Mouse (Mus musculus) T-helper 1 cell (primary cell): Measurements from ENCODE around the gene Olfr153.
"Not testable (repeated sequence)": the region's sequence is repeated elsewhere in the genome, so short reads cannot be mapped to it uniquely, and the experiment has no call there.

Experiments
- in situ Hi-C: fragments of 300-600 bp; cut with MboI, MseI; formaldehyde crosslinking; loops from one replicate; pipeline ENCODE4 v1.15.1; 2025; ENCODE audit warnings: high pct_unique_total_duplicates

The Olfr153 gene

DNA sequence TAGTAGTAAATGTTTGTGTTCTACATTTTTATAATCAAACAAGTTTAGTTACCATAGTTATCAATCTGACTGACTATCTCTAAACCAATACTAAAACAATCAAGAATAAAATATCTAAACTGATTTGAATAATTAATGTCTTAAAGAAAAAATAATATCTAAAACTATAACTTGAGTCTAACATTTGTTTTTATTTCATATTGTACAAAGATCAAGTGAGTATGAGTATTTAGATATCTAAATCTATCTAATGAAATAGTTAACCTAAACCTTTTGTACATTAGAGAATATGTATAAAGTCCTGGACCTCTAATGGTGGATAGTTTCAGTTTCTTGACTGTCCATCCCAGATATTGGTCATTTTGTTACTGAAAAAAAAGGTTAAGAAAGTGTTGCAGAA, at the start of gene Olfr153:
Gene Olfr153, plus strand, starts transcription at position 301 of the 400 bp plus-strand sequence.
- in situ Hi-C loops = no loop called here

DNA sequence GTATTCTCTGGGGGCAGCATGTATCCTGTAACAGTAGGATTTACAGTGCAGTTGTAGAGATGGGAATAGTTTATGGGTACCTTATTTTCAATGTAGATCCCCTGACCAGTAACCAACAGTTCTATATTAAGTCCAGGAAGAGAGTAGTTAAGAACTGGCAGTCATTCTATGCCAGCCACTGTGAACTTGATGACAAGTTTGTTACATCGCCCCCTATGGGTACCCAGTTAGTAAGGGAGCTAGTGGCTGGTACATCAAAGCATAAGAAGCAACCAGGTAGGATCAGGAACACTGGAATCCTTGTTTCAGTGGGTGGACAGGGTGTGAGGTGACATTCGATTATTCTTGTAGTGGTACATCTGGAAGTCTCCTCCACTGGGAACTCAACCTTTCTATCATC, 49.3 kb upstream of the Olfr153 start:
- in situ Hi-C loops = no loop called here

DNA sequence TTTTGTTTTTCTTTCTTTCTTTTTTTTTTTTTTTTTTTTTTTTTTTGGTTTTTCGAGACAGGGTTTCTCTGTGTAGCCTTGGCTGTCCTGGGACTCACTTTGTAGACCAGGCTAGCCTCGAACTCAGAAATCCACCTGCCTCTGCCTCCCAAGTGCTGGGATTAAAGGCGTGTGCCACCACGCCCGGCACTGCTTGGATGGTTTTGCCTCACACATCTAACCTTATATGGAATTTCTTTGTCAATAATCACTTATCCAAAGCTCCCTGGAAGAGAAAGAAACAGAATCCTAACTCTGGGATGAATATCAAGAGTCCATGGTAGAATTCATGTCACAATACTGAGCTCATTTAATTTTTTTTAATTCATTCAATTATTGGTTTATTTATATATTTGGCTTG, 34.6 kb upstream of the Olfr153 start, which contains the start of gene Pramel7:
Gene Pramel7, minus strand, starts transcription at position 101 of the 400 bp plus-strand sequence.
- in situ Hi-C loops = not testable (repeated sequence)

DNA sequence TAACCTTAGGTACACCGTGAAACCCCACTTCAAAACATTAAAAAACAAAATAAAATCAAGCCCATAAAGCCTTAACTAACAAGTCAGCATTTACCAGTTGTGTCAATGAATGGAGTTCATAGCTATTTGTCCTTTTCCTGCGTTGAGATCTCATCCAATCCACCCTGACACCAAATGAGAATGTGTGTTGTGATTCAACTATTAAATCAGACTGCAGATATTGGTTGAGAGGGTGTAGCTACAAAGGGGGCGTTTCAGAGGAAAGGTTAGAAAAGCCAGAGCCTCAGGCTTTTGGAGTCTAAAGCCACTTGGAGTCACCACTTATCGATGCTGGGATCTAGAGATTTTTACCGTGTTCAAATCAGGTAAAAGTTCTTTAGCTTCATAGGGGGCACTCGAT, 25.3 kb upstream of the Olfr153 start, which contains the start of gene Pramel6:
Gene Pramel6, plus strand, starts transcription at position 301 of the 400 bp plus-strand sequence.
- in situ Hi-C loops = no loop called here

DNA sequence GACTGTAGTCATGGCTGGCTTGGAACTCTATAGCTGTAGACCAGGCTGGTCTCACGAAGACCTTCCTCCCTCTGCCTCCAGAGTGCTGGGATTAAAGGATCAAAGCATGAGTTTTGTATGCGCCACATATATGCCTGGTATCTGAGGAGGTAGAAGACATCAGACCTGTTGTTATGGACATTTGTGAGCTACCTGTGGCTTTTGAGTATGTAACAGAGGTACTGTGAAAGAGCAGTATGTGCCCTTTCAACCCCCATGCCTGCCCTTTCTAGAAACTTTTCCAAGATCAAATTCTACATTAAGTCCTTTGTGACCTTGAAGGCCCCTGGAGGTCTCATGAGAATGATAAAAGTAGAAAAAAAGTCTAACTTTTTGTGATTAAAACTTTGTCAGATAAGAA, 16.6 kb upstream of the Olfr153 start:
- in situ Hi-C loops = no loop called here

DNA sequence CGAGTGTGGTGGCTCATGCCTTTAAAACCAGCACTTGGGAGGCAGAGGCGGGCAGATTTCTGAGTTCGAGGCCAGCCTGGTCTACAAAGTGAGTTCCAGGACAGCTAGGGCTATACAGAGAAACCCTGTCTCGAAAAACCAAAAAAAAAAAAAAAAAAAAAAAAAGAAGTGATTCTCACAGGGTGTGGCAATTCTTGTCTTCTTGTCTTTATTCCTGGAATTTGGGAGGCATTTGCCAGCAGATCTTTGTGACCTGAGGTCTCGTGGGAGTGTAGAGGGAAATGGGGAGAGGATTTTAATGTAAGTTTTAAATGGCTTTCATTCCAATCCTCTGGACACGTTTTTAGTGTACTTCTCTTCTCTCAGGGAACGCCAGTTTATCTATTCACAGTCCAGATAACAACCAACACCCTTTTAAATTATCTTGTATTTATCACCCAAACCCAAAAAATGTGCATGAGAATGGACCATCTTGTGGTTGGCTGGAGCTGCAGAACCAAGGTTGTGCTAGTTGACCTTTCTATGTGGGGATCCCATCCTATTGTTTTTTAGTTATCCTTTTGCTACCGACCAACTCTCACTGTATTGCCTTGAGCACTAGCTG, 16.0 kb upstream of the Olfr153 start:
- in situ Hi-C loops = no loop called here

DNA sequence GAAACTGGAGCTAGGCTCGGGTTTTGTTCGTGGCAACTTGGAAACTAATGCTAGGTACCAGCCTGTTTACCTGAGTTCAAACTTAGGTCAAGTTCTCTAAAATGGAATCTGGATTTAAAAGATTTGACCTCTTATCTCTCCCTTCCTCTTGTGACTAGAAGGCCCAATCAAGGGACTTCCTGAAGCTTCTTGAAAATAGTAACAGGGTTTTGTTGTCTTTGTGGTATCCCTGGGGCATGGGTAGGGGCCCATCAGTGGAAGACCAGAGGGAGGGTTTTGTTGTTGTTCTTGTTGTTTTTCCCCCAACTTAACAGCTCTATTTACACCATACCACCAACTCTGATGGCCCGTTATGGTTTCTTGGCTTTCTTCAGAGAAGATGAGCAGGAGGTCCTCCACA, 15.0 kb upstream of the Olfr153 start:
- in situ Hi-C loops = no loop called here

DNA sequence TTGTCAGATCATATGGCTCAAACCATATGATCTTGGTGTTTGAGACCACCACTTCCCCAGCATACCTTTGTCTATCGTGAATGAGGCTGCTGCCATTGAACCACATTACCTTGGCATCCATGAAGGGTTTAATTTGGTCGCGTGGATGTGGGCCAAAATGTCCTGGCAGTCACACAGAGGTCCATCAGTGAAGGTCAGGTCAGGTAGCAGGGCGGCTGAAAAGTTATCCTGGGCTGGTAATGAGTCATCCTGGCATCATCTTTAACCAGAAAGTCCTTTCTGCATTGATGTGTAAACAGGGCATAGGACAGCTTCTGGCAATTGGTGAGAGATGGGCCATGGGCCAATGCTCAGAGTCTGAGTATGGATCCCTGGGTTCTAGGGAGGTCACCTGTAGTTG, 10.9 kb upstream of the Olfr153 start:
- in situ Hi-C loops = no loop called here

DNA sequence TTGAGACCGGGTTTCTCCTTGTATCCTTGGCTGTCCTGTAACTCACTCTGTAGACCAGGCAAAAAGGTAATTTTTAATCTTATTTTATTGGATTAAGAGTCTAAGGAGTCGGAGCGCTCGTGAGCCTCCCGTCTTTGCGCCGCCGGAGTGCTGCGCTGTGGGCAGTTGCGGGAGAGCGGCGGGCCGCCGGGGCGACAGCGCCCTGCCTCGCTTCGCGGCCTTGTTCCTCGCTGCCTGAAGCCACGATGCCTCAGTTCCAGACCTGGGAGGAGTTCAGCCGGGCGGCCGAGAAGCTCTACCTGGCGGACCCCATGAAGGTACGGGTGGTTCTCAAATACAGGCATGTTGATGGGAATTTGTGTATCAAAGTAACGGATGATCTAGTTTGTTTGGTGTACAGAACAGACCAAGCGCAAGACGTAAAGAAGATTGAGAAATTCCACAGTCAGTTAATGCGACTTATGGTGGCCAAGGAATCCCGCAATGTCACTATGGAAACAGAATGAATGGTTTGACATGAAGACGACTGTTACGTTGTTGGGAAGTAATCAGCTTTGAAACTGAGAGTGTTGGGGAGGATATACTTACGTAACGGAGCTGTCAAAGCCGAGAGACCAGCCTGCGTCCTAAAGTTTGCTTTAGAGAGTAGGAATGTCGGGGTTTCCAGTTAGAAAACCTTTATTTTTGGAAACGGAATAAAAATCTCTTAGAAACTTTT, 5.5 kb upstream of the Olfr153 start:
- in situ Hi-C loops = not testable (repeated sequence)

DNA sequence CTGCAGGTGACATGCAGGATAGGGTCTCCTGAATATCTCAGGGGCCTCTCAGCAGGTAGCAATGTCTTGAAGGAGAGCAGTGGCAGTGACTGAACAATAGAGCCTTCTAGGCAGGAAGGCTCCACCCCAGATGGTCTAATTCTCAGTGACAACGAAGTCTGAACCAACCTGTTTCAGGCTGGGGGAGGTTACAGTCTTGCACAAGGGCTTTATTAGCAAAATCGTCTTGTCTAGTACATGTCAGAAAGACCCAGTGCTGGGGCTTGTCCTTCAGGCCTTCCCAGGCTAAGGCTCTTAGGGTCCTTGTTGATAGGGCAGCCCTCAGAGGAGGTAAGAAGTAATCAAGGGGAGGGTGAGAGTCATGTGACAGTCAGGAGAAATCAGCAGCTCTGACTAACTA, 3.2 kb downstream of the Olfr153 start:
- in situ Hi-C loops = no loop called here

DNA sequence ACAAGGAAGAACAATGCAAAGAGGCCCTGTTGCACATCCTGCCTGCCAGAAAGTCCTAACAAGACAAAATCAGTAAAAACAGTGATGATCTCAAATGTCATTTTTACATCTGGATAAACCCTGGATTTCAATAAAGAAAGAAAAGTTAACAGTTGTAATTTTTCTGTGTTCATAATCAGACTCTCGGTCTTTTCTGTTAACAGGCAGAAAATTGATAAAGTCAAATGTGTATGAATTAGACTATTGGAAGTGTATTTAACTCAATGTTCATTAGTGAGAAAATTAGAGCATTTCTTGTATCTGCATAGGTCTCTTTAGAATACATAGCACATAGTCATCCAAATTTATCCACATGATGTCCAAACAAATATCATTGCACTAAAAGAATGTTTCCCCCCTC, 13.8 kb downstream of the Olfr153 start, which contains the start of gene Olfr1128:
Gene Olfr1128, minus strand, starts transcription at position 101 of the 400 bp plus-strand sequence.
- in situ Hi-C loops = no loop called here

DNA sequence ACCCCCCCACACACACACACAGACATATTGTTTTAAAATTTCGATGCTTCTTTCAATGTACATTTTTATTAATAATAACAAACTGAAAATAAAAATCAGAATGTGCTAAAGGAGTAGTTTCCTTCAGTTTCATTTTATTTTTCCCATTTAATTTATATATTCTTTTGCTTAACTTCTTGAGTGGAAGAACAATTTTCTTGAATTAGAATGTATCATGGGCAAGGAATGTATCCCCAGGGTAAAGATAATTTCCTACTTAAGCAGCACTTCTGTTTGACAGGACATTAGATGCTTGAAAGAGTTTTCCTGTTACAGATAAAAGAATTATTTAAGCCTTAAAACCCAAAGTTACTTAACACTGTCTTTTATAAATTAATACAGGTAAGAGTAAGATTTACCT, 42.0 kb downstream of the Olfr153 start, which contains the start of gene Olfr1129:
Gene Olfr1129, plus strand, starts transcription at position 301 of the 400 bp plus-strand sequence.
- in situ Hi-C loops = not testable (repeated sequence)
